Mouse (Mus musculus) adrenal gland (tissue): Measurements from ENCODE around the gene Vps13d.

Experiments
- intact Hi-C: fragments of 180-260 bp; cut with DNase I; formaldehyde crosslinking; loops from one replicate; pipeline ENCODE4 v1.15.1; 2025

Gene Vps13d

DNA sequence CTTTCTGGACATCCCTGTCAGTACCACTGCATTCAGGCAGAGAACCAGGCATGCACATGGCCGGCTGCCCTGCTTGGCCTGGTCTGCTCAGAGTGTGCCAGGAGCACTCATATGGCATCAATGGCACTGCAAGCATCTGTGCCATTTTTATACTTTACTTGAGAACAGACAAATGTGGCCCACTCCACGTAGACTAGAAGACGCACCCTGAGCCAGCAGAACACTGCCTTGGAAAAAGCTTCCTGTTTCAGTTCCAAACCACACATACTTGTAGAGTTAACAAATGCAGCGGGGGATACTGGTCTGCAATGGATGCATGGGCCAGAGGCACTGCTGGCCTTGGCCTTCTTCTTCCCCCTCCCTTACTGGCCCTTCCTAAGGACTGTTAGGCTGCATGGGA, 181.6 kb downstream of the Vps13d start:
- intact Hi-C loops = no loop called here

DNA sequence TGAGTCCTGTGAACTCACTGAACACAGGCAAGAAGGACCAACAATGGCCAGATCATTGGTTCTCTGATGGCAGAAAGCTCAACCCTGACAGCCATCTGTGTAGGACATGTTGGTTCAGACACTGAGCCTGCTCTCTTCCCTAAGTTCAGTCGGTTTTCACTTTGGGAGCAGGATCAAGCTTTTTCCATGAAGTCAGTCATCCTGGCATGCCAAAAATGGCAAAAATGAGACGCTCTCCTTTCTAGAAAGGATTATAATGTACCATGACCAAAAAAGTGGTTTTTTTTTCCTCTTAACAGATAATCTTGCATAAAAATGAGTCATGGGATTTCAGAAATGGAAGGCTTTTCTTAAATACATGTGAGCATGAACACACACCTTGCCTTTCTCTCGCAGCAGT, 183.6 kb downstream of the Vps13d start:
- intact Hi-C loops = no loop called here

DNA sequence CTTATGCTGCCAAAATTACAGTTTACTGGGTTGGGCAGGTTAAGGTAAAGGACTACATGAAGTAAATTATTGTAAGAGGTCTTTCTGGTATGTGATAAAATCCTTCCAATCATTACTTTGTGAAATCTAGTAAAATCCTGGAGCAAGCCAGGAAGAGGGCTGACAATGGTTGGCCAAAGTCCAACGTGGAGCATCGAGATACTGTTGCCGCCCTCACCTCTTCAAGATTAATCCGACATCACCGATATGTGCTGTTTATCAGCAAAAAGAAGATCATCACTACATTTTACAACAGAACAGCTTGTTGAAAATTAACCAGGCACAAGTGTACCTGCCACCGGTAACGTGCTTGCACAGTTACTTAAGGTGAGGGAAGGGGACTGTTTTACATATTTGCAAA, 184.9 kb downstream of the Vps13d start:
- intact Hi-C loops = no loop called here

DNA sequence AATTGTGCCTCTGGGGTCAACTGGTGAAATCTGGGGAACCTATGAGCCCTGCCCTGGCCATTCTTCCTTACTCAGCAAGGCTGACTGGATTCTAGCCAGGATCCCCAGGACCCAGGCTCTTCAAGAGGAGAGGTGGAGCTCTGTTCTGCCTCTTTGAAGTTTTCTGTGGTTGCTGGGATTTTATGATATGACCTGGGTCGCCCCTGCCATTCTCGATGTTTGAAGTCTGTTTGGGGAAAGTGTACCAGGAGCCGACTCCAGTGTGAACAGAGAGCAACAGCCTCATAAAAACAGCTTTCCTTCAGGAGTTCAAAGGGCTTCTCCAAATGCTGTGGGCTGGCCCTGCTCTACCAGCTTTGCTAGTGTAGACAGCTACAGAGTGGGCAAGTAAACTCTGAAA, 185.4 kb downstream of the Vps13d start:
- intact Hi-C loops = no loop called here

DNA sequence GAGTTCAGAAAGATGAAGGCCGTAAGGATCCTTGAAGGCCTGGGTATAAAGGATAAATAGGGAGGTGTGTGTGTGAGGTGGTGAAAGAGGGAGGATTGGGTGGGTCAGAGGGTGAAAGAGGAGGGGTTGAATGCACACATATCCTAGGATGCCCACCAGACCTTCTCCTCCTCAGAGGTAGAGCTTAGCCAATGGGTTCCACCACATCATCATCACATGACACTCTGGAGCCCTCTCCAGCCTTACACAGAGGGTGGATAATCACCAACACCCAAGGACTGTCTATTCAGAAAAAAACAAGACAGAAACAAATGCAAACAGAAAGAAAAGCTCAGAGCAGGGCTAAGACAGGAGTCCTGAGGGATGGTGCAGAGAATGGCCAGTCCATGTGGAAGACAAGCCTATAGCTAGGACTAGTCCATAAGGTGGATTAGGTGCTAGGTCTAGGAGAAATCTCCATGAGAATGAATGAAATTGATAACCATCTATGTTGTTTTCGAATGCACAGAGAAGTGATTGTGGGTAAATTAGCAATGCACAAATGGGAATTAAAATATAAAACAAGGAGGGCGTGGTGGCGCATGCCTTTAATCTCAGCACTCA, 188.8 kb downstream of the Vps13d start:
- intact Hi-C loops = no loop called here

DNA sequence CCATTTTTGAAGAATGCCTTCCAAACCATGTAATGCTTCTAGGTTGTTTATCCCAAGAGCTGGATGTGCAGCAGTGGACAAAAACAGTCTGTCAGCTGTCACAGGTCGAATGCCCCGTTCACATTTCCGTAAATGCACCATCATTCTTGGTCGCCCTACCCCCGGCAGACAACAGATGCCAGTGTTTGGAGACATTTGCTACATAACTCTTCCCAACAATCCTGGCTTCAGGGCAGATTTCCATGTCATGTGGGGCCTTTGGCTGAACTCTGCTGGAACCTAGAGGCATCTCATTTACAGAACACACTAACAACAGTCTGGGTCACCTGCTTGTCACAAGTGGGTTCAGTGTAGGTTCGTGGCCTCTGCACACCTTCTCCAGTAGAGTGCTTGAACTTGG, 190.6 kb downstream of the Vps13d start:
- intact Hi-C loops = no loop called here

DNA sequence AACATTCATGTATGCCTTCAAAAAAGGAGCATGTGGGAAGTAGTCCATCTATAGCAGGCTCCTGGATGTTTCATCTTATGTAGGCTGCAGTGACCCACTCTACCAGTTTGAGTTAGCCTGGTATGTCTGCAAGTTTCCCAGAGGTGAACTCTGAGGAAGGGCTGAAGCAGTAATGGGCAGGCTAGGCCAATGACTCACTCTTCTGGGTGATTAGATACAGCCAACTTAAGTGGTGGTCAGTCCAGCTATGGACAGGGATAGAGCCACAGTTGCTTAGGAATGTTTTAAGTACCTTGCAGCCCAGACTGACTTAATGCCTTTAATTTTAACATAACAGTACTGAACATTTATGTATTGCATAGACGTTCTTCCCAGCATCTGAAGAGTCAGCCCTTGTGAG, 192.1 kb downstream of the Vps13d start:
- intact Hi-C loops = no loop called here

DNA sequence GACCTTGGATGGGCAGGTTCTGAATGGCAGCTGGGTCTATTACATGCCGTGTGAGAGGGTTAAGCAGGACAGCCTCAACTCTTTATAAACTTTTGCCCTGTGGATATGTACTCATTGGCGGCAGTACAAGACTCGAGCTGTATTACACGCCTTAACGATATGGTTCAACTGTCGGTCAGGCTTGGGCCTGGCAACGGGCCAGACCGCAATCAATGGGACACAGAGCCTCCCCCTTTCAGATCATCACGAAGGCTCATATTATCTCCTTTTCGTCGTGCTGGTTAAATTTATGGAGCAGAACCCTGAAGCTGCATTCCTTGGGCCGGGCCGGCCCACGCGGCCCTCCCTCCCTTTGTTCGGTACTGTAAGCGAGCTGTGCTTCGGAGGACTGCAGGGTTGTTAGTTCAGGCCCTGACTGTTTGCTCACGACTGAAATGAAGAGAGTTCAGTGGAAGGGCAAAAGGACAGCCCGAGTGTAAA, 194.9 kb downstream of the Vps13d start:
- intact Hi-C loops = no loop called here

DNA sequence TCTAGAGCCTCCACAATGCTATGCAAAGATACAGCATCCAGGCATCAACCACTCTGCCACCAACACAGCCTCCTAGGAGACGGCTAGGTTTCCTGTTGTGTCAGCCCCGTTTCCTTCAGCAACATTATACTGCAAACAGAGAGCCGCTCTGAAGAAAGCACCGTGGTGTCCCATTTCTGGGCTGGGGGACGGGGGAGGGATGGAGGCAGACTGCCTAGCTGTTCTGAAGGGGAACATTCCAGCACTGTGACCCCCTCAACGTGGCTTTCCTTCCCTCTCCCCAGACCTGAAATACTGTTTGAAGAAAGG, 195.3 kb downstream of the Vps13d start:
- intact Hi-C loops = no loop called here

DNA sequence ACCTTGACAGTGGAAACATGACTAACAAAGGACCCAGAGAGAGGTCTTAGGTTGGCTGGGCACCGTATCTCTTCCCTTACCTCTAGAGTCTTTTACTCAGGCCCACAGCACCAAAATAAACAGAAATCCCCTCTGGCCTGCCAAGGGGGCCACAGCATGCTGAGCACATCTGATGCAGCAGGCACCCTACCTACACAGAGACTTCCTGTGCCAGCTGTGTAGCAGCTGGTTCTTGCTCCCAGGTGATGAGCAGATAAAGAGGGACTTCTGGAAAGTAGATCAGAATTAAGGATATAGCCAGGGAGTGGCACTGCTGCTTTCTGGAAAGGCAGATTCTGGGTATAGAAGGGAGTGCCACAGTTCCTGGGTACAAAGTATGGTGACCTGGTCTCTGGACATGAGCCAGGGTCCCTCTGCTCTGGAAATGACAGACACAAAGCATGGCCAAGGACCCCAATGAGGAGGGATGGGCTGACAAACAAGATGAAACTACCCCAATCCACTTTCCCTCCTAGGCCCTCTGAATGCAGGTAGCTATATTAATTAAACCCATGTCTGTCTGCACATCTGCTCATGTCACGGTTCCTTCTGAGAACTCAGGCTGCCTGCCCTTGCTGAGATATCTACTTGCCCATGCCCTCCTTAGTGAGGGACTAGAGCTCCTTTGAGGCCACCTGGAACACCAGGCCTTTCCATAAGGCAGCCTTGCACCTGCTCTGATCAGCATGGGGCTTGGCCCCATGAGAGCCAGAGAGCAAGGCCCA, 195.8 kb downstream of the Vps13d start:
- intact Hi-C loops = no loop called here

DNA sequence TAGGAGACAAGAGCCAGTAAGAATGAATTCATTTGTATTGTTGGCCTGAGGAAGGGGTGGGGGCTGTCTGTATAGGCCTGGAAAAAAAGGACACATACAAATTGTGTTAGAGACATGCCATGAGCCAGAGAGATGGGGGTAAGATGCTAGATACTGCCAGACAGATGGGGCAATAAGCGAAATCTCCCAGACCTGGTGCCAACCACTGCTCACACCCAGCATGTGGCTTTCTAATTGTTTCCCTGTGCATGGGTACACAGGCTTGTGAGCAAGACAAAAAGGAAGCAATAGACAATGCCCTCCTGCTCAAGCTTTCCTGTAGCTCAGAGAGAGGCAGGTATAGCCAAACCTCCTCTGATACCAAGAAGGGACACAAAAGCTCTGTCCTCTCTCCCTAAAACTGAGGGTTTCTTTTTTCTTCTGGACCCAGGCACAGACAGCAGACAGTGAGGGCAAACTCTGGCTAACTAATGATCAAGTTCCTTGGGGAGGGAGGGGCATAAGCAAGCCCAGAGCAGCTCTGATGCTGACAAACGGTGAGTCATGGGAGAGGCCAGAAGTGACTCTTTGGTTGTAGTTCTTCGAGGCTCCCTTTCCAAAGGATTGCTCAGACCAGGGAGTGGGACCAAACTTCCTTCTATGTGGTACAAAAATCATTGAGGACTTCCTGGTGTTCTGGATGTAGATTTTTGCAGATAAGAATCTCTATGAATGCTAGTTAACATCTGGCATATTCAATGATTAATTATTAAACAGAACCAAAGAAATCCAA, 196.7 kb downstream of the Vps13d start:
- intact Hi-C loops = no loop called here

DNA sequence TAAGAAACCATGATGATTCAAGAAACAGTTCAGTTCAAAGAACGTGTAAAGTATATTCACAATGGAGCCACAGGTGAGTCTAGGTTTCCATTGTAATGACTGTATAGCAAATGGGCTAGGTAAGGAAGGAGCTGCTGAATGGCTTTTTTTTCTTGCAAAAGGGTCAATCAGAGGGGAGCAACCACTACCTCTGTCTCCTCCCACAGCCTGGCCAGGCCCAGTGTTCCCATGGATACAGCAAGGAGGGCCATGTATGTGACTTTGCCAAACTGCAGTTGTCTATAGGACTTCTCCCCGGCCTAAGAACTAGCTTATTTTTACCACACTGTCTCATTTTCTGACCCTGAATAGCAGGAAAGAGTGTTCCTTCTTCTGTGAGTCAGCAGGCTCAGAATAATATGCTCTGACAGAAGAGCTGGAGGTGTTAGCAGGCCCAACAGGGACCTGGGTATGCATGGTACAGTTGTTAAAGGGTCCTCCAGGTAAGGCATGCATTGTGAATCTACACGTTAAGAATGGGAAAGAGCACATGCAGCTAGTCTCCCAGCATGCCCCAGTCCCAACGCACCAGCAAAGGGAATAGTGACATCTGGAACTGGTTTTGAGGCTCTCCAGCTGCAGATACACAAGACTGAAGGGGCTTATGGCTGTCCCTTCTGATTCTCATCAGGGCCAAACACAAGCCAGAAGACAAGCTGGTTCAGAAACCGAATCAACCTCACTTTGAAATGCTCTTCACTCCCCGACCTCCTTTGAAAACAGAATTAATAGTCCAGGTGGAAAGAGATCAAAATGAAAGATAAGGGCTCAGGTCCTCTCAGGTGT, 197.6 kb downstream of the Vps13d start:
- intact Hi-C loops = no loop called here

DNA sequence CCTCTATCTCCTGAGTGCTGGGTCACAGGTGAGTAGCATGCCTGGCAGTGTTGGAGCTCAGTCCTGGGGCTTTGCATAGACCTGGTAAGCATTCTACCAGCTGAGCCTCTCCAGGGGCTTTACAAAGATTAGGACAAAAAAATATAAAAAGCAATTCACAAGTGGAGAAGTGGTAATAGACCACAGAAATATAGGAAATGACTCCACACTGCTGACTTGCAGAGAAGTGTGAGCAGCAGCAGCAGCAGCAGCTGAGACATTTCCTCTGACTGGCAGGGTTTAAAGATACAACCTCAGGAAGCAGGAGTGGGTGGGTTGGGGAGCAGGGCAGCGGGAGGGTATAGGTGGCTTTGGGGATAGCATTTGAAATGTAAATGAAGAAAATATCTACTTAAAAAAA, 199.0 kb downstream of the Vps13d start:
- intact Hi-C loops = no loop called here

DNA sequence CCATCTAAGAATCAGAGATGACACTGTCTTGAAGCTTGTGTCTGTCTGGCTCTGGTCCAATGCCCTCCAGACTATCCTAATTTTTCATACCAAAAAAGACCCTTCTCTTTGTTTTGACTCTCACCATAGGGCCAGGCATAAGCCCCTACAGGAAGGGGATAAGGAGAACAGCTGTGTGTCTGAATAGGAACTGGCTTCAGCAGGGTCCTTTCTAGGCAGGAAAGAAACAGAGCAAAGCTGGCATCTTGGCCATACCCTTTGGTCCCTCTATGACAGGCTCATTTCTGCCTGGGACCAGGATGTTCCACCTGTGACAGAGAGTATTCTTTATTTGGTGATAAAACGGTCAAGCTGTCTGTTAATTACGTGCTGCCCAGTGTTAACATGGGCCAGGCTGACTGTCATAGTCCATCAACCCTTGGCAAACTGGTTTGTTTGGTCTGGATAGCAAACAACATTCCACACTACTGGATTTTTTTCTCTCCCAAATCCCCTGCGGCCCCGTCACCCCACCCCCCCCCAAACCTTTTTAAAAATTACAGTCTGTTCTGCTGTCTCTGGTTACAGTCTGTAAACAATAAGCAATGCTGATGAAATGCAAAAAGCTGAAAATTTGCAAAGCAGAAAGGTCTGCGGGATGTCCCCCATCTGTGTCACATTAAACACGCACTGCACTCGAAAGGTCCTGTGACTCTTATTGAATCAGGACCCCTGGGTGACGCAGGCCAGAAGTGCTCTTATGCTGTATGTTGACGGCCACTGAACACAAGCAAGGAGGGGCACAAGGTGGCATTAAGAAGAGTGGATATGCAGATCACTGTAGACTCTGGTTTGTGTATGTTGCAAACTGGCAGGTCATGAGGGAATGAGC, 201.5 kb downstream of the Vps13d start:
- intact Hi-C loops = no loop called here

DNA sequence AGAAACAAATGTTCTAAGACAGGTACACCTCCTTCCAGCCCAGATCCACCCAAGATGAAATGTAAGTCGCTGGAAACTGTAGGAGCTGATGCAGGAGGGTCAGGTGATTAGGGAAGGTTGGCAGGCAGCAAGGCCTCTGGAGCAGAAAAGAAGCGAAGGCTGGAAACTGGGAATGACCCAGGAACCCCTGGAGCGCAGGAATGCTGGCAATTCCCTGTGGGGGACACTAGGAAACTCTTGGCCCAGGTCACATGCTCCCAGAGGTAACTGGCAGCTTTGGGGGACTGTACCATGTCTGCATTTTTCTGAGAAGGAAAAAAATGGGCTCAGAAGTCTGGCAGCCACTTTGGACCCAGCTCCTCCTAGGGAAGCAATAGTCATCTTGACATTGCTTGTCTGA, 202.4 kb downstream of the Vps13d start:
- intact Hi-C loops = no loop called here

DNA sequence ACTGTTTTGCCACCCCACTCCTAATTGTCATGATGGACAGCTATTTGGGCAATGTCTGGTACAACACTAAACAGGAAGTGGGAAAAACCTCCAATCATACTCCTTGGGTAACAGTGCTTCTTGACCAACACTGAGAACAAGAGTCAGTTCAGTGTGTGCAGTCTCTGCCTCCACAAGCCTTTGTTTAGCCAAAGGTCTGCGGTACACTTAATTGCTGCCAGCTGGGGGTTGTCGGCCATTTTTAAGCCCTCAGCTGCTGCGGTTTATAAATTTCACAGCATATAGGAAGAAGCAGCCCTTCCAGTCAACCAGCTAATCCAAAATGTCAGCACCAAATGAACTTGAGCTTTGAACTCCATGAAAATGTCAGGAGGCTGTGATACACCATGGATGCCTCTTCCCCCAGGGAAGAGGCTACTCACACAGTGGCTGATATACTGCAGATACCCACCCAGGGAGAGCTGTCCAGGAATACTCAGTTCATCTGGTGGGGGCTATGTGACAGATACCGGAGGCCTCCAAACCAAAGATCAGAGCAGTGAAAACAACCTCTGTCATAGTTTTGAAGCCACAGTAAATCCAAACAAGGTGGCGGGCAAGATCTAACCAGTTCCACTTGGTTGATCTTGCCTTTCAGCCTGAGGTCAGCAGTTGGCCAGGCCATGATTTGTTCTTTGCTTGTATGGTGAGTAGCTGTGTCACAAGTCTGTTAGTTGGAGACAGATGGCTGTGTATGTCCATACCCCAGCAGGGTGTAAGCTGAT, 206.2 kb downstream of the Vps13d start:
- intact Hi-C loops = no loop called here

DNA sequence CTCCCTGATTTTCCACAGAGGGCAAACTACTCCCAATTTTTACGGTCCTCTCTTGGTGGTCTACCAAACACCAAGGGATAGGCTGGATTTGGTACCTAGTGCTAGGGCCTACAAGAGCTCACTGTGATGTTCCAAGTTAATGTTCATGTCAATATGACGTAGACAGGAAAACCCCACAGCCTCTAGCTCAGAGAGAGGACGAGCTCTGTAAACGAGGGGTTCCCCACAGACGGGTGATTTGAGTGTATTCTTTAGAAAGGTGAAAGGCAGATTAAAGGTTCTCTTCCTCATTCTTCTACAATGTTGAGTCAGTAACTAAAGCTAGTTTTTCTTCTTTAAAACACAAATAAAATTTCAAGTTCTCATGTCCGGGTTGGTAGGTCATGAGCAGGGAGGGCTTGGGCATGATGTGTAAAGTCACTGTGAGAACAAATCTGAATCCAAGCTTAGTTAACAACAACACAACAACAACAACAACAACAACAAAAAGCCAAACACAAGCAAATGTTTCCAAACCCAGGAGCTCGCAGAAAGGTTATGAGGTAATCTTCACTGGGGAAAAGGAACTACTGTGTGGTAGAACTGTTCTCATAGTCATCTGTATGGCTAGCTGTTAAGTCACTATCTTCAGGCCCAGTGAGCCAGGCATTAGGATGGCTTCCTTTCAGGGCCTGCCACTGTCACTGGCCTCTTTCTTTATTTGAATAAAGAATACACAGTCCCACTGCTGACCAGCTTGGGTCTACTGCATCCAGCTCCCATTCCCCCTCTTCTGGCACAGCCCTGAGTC, 208.6 kb downstream of the Vps13d start:
- intact Hi-C loops = no loop called here

DNA sequence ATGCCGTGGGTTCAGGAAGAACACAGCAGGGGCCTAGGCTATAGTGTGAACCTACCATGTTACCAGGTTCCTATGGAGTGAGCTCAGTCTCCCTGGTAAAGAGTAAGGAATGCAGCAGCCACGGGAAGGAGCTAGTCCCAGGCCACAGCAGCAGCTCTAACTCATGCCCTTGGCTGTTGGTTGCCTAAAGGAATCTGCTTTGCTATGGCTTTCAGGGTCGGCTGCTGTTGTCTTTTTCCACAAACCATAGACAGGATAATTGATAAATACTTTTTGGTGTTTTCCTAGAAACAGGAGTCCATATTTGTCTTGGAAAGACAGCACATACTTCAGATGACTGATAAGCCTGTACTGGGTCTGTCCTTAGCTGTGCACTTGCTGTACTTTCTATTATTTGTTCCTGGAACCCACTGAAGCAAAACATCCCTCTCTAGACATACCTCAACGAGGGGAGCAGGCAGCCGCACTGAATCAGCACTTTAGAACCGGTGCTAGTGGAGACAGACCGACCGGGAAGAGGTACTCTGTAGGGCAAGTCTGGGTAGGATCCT, 210.9 kb downstream of the Vps13d start:
- intact Hi-C loops = no loop called here

DNA sequence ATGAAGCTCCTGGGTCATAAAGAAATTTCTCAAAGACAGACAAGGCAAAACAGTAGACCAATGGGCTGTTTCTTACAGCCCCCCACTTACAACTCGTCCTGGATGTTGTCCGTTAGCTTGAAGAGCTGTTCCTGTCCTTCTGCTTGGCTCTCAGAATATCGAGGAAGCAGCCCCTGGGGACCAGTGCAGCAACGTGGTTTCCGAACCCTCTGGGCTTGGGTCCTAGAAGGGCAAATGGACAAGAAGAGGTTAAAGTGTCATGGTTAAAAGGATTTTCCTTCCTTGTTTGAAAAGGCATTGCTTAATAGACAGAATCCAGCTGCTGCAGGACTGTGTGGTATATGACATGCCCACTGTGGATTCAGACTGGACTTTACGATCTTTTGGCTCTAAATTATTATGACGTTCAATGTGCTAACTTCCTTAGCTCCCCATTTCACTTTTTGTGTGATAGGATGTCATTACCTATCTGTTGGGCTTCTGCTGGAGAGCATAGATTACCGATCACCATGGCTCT, 211.5 kb downstream of the Vps13d start:
- intact Hi-C loops = no loop called here
